Mouse (Mus musculus) liver, embryonic 14 days (tissue): ENCODE data around the gene Las1l. TPM values are rescaled to one million over a fixed set of nuclear protein-coding genes. Genes with fewer than 3 reads are reported as not detected.

Experiments
- polyA plus RNA-seq: library from polyadenylated mRNA; depleted of rRNA; stranded (reverse); fragments of >200 nt; gene quantifications from 2 replicates; pipeline ENCODE4 v1.2.3, GENCODE M21; 2012; rRNA removed

Gene Las1l
- 14.7 and 15.5 TPM in 2 replicates for polyA plus RNA-seq

DNA sequence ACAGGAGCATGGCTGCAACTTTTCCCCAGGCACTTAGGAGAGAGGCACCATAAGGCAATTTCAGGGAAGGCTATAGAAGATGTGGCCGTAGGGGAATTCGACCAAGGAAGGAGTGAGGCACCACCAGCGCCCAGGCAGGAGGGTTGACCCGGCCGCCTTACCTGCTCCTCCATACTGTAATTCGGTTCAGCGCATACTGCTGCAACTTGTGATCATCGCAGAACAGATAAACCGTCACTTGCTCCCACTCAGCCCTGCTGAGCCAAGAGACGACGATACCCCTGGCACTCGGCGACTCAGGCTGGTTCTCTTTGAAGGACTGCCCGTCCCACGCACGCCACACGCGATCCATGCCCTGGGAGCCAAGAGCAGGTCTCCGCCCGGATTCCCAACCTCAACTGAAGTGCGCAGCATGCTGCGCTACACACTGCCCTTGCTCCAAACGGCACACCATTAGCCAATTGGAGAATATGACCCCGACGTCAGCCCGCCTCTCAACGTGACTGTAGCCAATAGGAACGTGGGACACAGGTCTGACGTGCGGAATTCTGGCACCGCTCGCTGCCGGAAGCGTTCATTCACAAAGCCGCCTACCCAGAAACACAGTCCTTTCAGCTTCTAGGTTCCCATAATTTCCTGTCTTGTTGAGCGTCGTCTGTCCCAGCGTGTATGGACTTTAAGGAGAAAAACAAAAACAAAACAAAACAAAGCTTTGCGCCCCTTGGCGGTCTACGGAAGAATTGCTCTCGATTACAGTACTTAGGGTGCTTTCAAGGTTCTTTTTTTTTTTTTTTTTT, at the start of gene Las1l:
TSS of gene Las1l (minus strand) at position 466 of the 797 bp plus-strand sequence.

Other genes with a start within 250 kb of the Las1l start
- gene Zc3h12b, start 245.3 kb downstream of the Las1l start, polyA plus RNA-seq: 0.06 TPM in 2 replicates
- 32.3 and 37.2 TPM in 2 replicates for gene Msn, start 139.1 kb upstream of the Las1l start, polyA plus RNA-seq